Mouse (Mus musculus): ENCODE data around the gene Mrtfb. TPM values are rescaled to one million over a fixed set of nuclear protein-coding genes. Genes with fewer than 3 reads are reported as not detected.

The Mrtfb gene
- polyA plus RNA-seq, 1 experiment from 2014 or later = 14.9 TPM

GRCm38 (mm10) chr16:13460071-13460470, 203.8 kb downstream of the Mrtfb start:
- H3K9ac ChIP-seq (replicated peaks; ENCODE audit: low read length) = no peak overlapping the region
- no peaks in the 10 kb centered on the region for H3K9me3 ChIP-seq (ENCODE audit: control insufficient read depth, low read length)
- WGBS = 32% methylated on average over 1 of the region's 1 CpGs
- H3K4me1 ChIP-seq (ENCODE audit: control insufficient read depth, insufficient read depth, low read length) = no peaks in the 10 kb centered on the region
- ATAC-seq (ENCODE audit: low FRiP score, low TSS enrichment) (no peak), DNase-seq (no peak)
- H3K4me2 ChIP-seq (ENCODE audit: low read length) = no peak overlapping the region
- H3K36me3 ChIP-seq (ENCODE audit: control insufficient read depth, insufficient read depth, low read length) = no peaks in the 10 kb centered on the region
- H3K27ac ChIP-seq (replicated peaks; ENCODE audit: low read depth, low read length) = no peak overlapping the region
- no peak overlapping the region for H3K4me3 ChIP-seq (replicated peaks; ENCODE audit: low read depth, low read length)
- no peaks in the 10 kb centered on the region for H3K27me3 ChIP-seq (ENCODE audit: control insufficient read depth, insufficient read depth, low read length)

GRCm38 (mm10) chr16:13460777-13461408, 204.6 kb downstream of the Mrtfb start:
- Histone ChIP-seq H3K36me3 (ENCODE audit: control insufficient read depth, insufficient read depth, low read length) (no peaks in the 10 kb centered on the region), H3K27ac (replicated peaks; ENCODE audit: low read depth, low read length) (no peak overlapping the region), H3K27me3 (ENCODE audit: control insufficient read depth, insufficient read depth, low read length) (no peaks in the 10 kb centered on the region), H3K9ac (replicated peaks; ENCODE audit: low read length) (no peak overlapping the region), H3K4me1 (ENCODE audit: control insufficient read depth, insufficient read depth, low read length) (no peaks in the 10 kb centered on the region), H3K4me2 (ENCODE audit: low read length) (no peak overlapping the region), H3K9me3 (ENCODE audit: control insufficient read depth, low read length) (no peaks in the 10 kb centered on the region), H3K4me3 (replicated peaks; ENCODE audit: low read depth, low read length) (no peak overlapping the region)
- WGBS = 75% methylated on average over 3 of the region's 3 CpGs
- no peak for ATAC-seq (ENCODE audit: low FRiP score, low TSS enrichment)
- peak; percentile 21 for DNase-seq

- no peak for DNase-seq
- no peak overlapping the region for H3K4me2 ChIP-seq (ENCODE audit: low read length)
- no peaks in the 10 kb centered on the region for H3K4me1 ChIP-seq (ENCODE audit: control insufficient read depth, insufficient read depth, low read length)
- WGBS = 84% methylated on average over 5 of the region's 5 CpGs
- H3K9me3 ChIP-seq (ENCODE audit: control insufficient read depth, low read length) = no peaks in the 10 kb centered on the region
- no peak overlapping the region for H3K9ac ChIP-seq (replicated peaks; ENCODE audit: low read length)
- H3K36me3 ChIP-seq (ENCODE audit: control insufficient read depth, insufficient read depth, low read length) = no peaks in the 10 kb centered on the region
- no peak overlapping the region for H3K4me3 ChIP-seq (replicated peaks; ENCODE audit: low read depth, low read length)
- no peaks in the 10 kb centered on the region for H3K27me3 ChIP-seq (ENCODE audit: control insufficient read depth, insufficient read depth, low read length)
- H3K27ac ChIP-seq (replicated peaks; ENCODE audit: low read depth, low read length) = no peak overlapping the region
- no peak for ATAC-seq (ENCODE audit: low FRiP score, low TSS enrichment)
Observed at GRCm38 (mm10) chr16:13464662-13465061, 208.4 kb downstream of the Mrtfb start.

MicroRNAs encoded within 50 kb of the gene (microRNA counts, 519-probe panel; counts per million panel counts)
- 5,142 counts per million, percentile 53 among the panel's probes with 10 or more counts for microRNA mmu-miR-193b

Small RNAs within 50 kb of the gene (microRNA-seq; reads per million reads assigned to microRNA genes)
- gene Mir193b = 27.5 reads per million, percentile 43 among the genes with 10 or more reads in this experiment
- gene Mir365-1 = not detected

Other genes starting within 250 kb of the Mrtfb start
- gene Ercc4, start 146.8 kb upstream of the Mrtfb start, polyA plus RNA-seq (2014; fragmentation: Nextera tagmentation; extraction: Ambion mirVana) = 14.5 and 18.6 TPM in 2 replicates